Mouse (Mus musculus): ENCODE data around the gene Cers6.

Gene Cers6

GRCm38 (mm10) chr2:69061313-69061712 lies 200.1 kb downstream of the Cers6 start:
- DNase-seq (ENCODE audit: low spot score in 2 of 2) = no peak

GRCm38 (mm10) chr2:69061910-69062689 lies 200.9 kb downstream of the Cers6 start:
- no peak for DNase-seq (ENCODE audit: low spot score in 2 of 2)

GRCm38 (mm10) chr2:69064759-69065158 lies 203.5 kb downstream of the Cers6 start:
- DNase-seq (ENCODE audit: low spot score in 2 of 2) = no peak

- no peak for DNase-seq (ENCODE audit: low spot score in 2 of 2)
Observed at GRCm38 (mm10) chr2:69071440-69072235, 210.4 kb downstream of the Cers6 start.

GRCm38 (mm10) chr2:69077189-69077588 lies 215.9 kb downstream of the Cers6 start:
- DNase-seq (ENCODE audit: low spot score in 2 of 2) = no peak

- no peak for DNase-seq (ENCODE audit: low spot score in 2 of 2)
Observed at GRCm38 (mm10) chr2:69080760-69081159, 219.5 kb downstream of the Cers6 start.

GRCm38 (mm10) chr2:69082499-69083197 lies 221.4 kb downstream of the Cers6 start:
- DNase-seq (ENCODE audit: low spot score in 2 of 2) = no peak

- DNase-seq (ENCODE audit: low spot score in 2 of 2) = no peak
Observed at GRCm38 (mm10) chr2:69083198-69083509, 221.9 kb downstream of the Cers6 start.

GRCm38 (mm10) chr2:69084416-69084815 lies 223.2 kb downstream of the Cers6 start:
- DNase-seq (ENCODE audit: low spot score in 2 of 2) = no peak

GRCm38 (mm10) chr2:69086505-69087260 lies 225.4 kb downstream of the Cers6 start:
- DNase-seq (ENCODE audit: low spot score in 2 of 2) = no peak

- no peak for DNase-seq (ENCODE audit: low spot score in 2 of 2)
Observed at GRCm38 (mm10) chr2:69095836-69096235, 234.6 kb downstream of the Cers6 start.

GRCm38 (mm10) chr2:69096821-69097220 lies 235.6 kb downstream of the Cers6 start:
- DNase-seq (ENCODE audit: low spot score in 2 of 2) = no peak

GRCm38 (mm10) chr2:69097526-69097925 lies 236.3 kb downstream of the Cers6 start:
- DNase-seq (ENCODE audit: low spot score in 2 of 2) = no peak

- no peak for DNase-seq (ENCODE audit: low spot score in 2 of 2)
Observed at GRCm38 (mm10) chr2:69098701-69099100, 237.5 kb downstream of the Cers6 start.

- DNase-seq (ENCODE audit: low spot score in 2 of 2) = no peak
Observed at GRCm38 (mm10) chr2:69099147-69099546, 237.9 kb downstream of the Cers6 start.

GRCm38 (mm10) chr2:69100706-69101105 lies 239.5 kb downstream of the Cers6 start:
- DNase-seq (ENCODE audit: low spot score in 2 of 2) = no peak

GRCm38 (mm10) chr2:69103526-69103925 lies 242.3 kb downstream of the Cers6 start:
- no peak for DNase-seq (ENCODE audit: low spot score in 2 of 2)

- DNase-seq (ENCODE audit: low spot score in 2 of 2) = no peak
Observed at GRCm38 (mm10) chr2:69104511-69105145, 243.4 kb downstream of the Cers6 start.

- no peak for DNase-seq (ENCODE audit: low spot score in 2 of 2)
Observed at GRCm38 (mm10) chr2:69109246-69109645, 248.0 kb downstream of the Cers6 start.

GRCm38 (mm10) chr2:69109710-69110109 lies 248.5 kb downstream of the Cers6 start:
- DNase-seq (ENCODE audit: low spot score in 2 of 2) = no peak

GRCm38 (mm10) chr2:69112609-69113008 lies 251.4 kb downstream of the Cers6 start:
- no peak for DNase-seq (ENCODE audit: low spot score in 2 of 2)

All from right cerebral cortex, postnatal 10 days (tissue).